Mouse (Mus musculus) limb, embryonic 14.5 days (tissue): ENCODE results near the gene Tspan18. TPM values are rescaled to one million over a fixed set of nuclear protein-coding genes. Genes with fewer than 3 reads are reported as not detected.

Source experiments
- ATAC-seq: fragments of 200-750 bp; cut with Nextera tagmentation; 2 replicates; pipeline ENCODE4 v1.8.0; 2017; ENCODE audit warnings: low read depth, moderate number of reproducible peaks, moderate TSS enrichment; ENCODE audit not compliant: low FRiP score
- DNase-seq: peaks from one replicate; pipeline ENCODE4 v3.0.0-alpha.2; 2015; ENCODE audit warnings: low spot score
- H3K27ac ChIP-seq: fragments of 300-500 bp; sonication (generic); replicated peaks from 2 replicates; pipeline ENCODE4 v1.5.1; 2014; ENCODE audit warnings: low read depth, mild to moderate bottlenecking, low read length, moderate library complexity, mixed read lengths
- H3K27me3 ChIP-seq: fragments of 300-500 bp; sonication (generic); 2 replicates; pipeline ENCODE4 v1.6.1; 2014; ENCODE audit warnings: low read length, mixed read lengths; ENCODE audit not compliant: control insufficient read depth, insufficient read depth
- H3K36me3 ChIP-seq: fragments of 300-500 bp; sonication (generic); 2 replicates; pipeline ENCODE4 v1.6.1; 2014; ENCODE audit warnings: mild to moderate bottlenecking, low read length, moderate library complexity, mixed read lengths; ENCODE audit not compliant: control insufficient read depth, insufficient read depth
- H3K4me1 ChIP-seq: fragments of 300-500 bp; sonication (generic); 2 replicates; pipeline ENCODE4 v1.6.1; 2014; ENCODE audit warnings: antibody characterized with exemption, low read length, mixed read lengths; ENCODE audit not compliant: control insufficient read depth, insufficient read depth
- H3K4me2 ChIP-seq: fragments of 300-500 bp; sonication (generic); replicated peaks from 2 replicates; pipeline ENCODE4 v1.6.1; 2014; ENCODE audit warnings: low read depth, mild to moderate bottlenecking, low read length, moderate library complexity; ENCODE audit not compliant: severe bottlenecking
- H3K4me3 ChIP-seq: fragments of 300-500 bp; sonication (generic); replicated peaks from 2 replicates; pipeline ENCODE4 v1.5.1; 2014; ENCODE audit warnings: low read length
- H3K9ac ChIP-seq: fragments of 300-500 bp; sonication (generic); 2 replicates; pipeline ENCODE4 v1.6.1; 2014; ENCODE audit warnings: mild to moderate bottlenecking, low read depth, low read length, moderate library complexity; ENCODE audit not compliant: severe bottlenecking
- H3K9me3 ChIP-seq: fragments of 300-500 bp; sonication (generic); 2 replicates; pipeline ENCODE4 v1.6.1; 2016; ENCODE audit warnings: low read length; ENCODE audit not compliant: control insufficient read depth
- POLR2A ChIP-seq: fragments of 200-500 bp; IDR thresholded peaks from 2 replicates; pipeline ENCODE4 v1.8.0; 2012; ENCODE audit warnings: inconsistent platforms, mild to moderate bottlenecking, moderate library complexity, borderline replicate concordance; ENCODE audit not compliant: insufficient read depth, insufficient read length; ENCODE audit errors: extremely low read depth
- WGBS: fragments of 180-500 bp; shearing (Covaris S2); extraction: QIAGEN DNeasy Blood & Tissue Kit; methylation state at CpG from one replicate; pipeline ENCODE4 v1.1.7; 2014; 5-methylcytosine and 5-hydroxymethylcytosine counted together
- polyA plus RNA-seq, 2 experiments: library from polyadenylated mRNA; depleted of rRNA in 1 of 2; stranded (reverse) in 1 of 2; unstranded in 1 of 2; fragments of >200 nt; fragmentation: Nextera tagmentation in 1 of 2; extraction: Ambion mirVana in 1 of 2; gene quantifications; 2 replicates each; pipeline versions ENCODE4 v1.2.1 to v1.2.3; 2012 to 2014

The Tspan18 gene
- polyA plus RNA-seq, 2 experiments, result 24.5 to 34.5 TPM

- H3K27ac ChIP-seq, result no peak overlapping the region
- TF ChIP-seq POLR2A, result no peak
- DNase-seq, result no peak
Observed at GRCm38 (mm10) chr2:93237055-93237454, 97.2 kb downstream of the Tspan18 start.

GRCm38 (mm10) chr2:93232141-93232540 lies 102.2 kb downstream of the Tspan18 start:
- no peaks in the 10 kb centered on the region for H3K36me3 ChIP-seq
- WGBS, result 71% methylated on average over 1 of the region's 1 CpGs

More at GRCm38 (mm10) chr2:93237055-93237454, 97.2 kb downstream of the Tspan18 start:
- 38% methylated on average over 1 of the region's 1 CpGs for WGBS
- Histone ChIP-seq H3K9me3 (no peaks in the 10 kb centered on the region), H3K9ac (no peak overlapping the region), H3K4me2 (no peak overlapping the region), H3K27me3 (no peaks in the 10 kb centered on the region), H3K36me3 (no peaks in the 10 kb centered on the region), H3K4me3 (no peak overlapping the region), H3K4me1 (peaks cover 7% of the 10 kb centered on the region; the same call in 1 of the 2 replicates)
- no peak for ATAC-seq

GRCm38 (mm10) chr2:93228480-93228824 lies 105.9 kb downstream of the Tspan18 start:
- WGBS, result 12% methylated on average over 5 of the region's 5 CpGs
- Histone ChIP-seq H3K9ac (no peak overlapping the region), H3K4me3 (no peak overlapping the region), H3K36me3 (no peaks in the 10 kb centered on the region), H3K4me2 (no peak overlapping the region), H3K9me3 (no peaks in the 10 kb centered on the region), H3K27ac (peak overlapping the region; percentile 10; the same call in 1 of the 2 replicates), H3K27me3 (no peaks in the 10 kb centered on the region), H3K4me1 (peaks cover 24% of the 10 kb centered on the region)
- TF ChIP-seq POLR2A, result no peak
- DNase-seq, result no peak
- ATAC-seq, result no peak

More at GRCm38 (mm10) chr2:93232141-93232540, 102.2 kb downstream of the Tspan18 start:
- H3K9me3 ChIP-seq, result no peaks in the 10 kb centered on the region
- no peak overlapping the region for H3K4me2 ChIP-seq
- H3K9ac ChIP-seq, result no peak overlapping the region
- ATAC-seq, result no peak
- no peak for TF ChIP-seq POLR2A
- H3K4me3 ChIP-seq, result no peak overlapping the region
- no peak for DNase-seq
- H3K27ac ChIP-seq, result no peak overlapping the region
- no peaks in the 10 kb centered on the region for H3K27me3 ChIP-seq
- peaks cover 22% of the 10 kb centered on the region for H3K4me1 ChIP-seq

- no peaks in the 10 kb centered on the region for H3K27me3 ChIP-seq
- no peak for TF ChIP-seq POLR2A
- 0 out of 2 replicates have a peak overlapping the region, but pooled peaks have one; percentile 8 for H3K9ac ChIP-seq
- 33% methylated on average over 8 of the region's 9 CpGs for WGBS
- ATAC-seq, result peak; percentile 48
- H3K4me3 ChIP-seq, result no peak overlapping the region
- peaks cover 24% of the 10 kb centered on the region for H3K4me1 ChIP-seq
- no peaks in the 10 kb centered on the region for H3K9me3 ChIP-seq
- H3K4me2 ChIP-seq, result no peak overlapping the region
- H3K36me3 ChIP-seq, result no peaks in the 10 kb centered on the region
- peak overlapping the region; percentile 10; the same call in 1 of the 2 replicates for H3K27ac ChIP-seq
- DNase-seq, result peak; percentile 57
Observed at GRCm38 (mm10) chr2:93227713-93228479, 106.4 kb downstream of the Tspan18 start.

GRCm38 (mm10) chr2:93226606-93227595 lies 107.4 kb downstream of the Tspan18 start:
- no peaks in the 10 kb centered on the region for H3K27me3 ChIP-seq
- ATAC-seq, result peak; percentile 82
- no peaks in the 10 kb centered on the region for H3K36me3 ChIP-seq
- no peak for TF ChIP-seq POLR2A
- 0 out of 2 replicates have a peak overlapping the region, but pooled peaks have one; percentile 8 for H3K9ac ChIP-seq
- H3K27ac ChIP-seq, result no peak overlapping the region
- H3K4me2 ChIP-seq, result peak overlapping the region; percentile 16; the same call in 1 of the 2 replicates
- peak; percentile 79 for DNase-seq
- H3K4me3 ChIP-seq, result no peak overlapping the region
- 7% methylated on average over 17 of the region's 20 CpGs for WGBS
- no peaks in the 10 kb centered on the region for H3K9me3 ChIP-seq
- peaks cover 24% of the 10 kb centered on the region for H3K4me1 ChIP-seq
